Mouse (Mus musculus): ENCODE results near the gene Trmt13. TPM values are rescaled to one million over a fixed set of nuclear protein-coding genes. Genes with fewer than 3 reads are reported as not detected.

The Trmt13 gene
- polyA plus RNA-seq, 1 experiment from 2014 or later, result 15.9 TPM

- no peaks in the 10 kb centered on the region for H3K9me3 ChIP-seq (replicated peaks; ENCODE audit: low read length)
- H3K36me3 ChIP-seq (ENCODE audit: insufficient read depth, low read length), result peaks cover 13% of the 10 kb centered on the region; the same call in 1 of the 2 replicates
- H3K4me3 ChIP-seq (replicated peaks; ENCODE audit: low read depth, low read length), result no peak overlapping the region
- TF ChIP-seq CTCF (IDR thresholded peaks at IDR 0.05; ENCODE audit: low read depth), result no peak
- H3K27me3 ChIP-seq (ENCODE audit: insufficient read depth, low read length), result no peaks in the 10 kb centered on the region
- DNase-seq (ENCODE audit: low spot score) (no peak), ATAC-seq (replicated peaks; ENCODE audit: low FRiP score, low read depth) (no peak)
- H3K9ac ChIP-seq (ENCODE audit: low read depth, low read length), result no peak overlapping the region
- WGBS, result 85% methylated on average over 6 of the region's 6 CpGs
- H3K27ac ChIP-seq, result no peak overlapping the region
- H3K4me2 ChIP-seq (ENCODE audit: low read length), result no peak overlapping the region
- H3K4me1 ChIP-seq (replicated peaks; ENCODE audit: insufficient read depth, low read length), result no peaks in the 10 kb centered on the region
These were observed 4.5 kb upstream of the Trmt13 start for GRCm38 (mm10) chr3:116618855-116619254.

DNA sequence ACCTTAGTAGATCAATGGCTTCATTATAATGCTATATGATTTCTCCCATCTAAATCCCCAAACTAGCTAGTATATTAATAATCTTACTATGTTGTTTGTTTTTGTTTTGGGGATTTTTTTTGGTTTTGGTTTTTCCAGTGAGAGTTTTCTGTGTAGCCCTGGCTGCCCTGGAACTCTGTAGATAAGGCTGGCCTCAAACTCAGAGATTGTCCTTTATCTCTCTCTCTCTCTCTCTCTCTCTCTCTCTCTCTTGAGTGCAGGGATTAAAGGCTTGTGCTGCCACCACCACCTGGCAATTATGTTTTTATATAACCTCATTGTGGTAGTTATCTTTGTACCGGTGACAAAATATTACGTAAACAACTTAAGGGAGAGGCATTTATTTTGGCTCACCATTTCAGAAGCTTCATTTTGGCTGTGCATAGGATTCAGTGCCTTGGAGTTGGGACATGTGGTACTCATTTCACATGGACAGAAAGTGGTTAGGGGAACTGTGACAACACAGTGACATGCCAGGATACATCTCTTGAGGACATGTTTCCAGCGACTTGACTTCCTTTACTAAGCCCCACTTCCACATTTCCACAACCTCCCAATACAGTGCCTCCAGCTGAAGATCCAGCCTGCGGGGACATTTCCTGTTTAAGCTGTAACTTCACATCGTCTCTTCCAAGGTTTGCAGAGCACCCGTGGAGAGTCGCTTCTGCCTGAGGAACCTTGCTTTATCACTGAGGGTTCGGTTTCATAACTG lies 1.1 kb upstream of the Trmt13 start:
- H3K27me3 ChIP-seq (ENCODE audit: insufficient read depth, low read length), result no peaks in the 10 kb centered on the region
- H3K4me3 ChIP-seq (replicated peaks; ENCODE audit: low read depth, low read length), result no peak overlapping the region
- no peak overlapping the region for H3K4me2 ChIP-seq (ENCODE audit: low read length)
- H3K27ac ChIP-seq, result no peak overlapping the region
- no peak for ATAC-seq (replicated peaks; ENCODE audit: low FRiP score, low read depth)
- peaks cover 13% of the 10 kb centered on the region; the same call in 1 of the 2 replicates for H3K36me3 ChIP-seq (ENCODE audit: insufficient read depth, low read length)
- 88% methylated on average over 8 of the region's 8 CpGs for WGBS
- H3K9ac ChIP-seq (ENCODE audit: low read depth, low read length), result no peak overlapping the region
- no peak for DNase-seq (ENCODE audit: low spot score)
- no peak for TF ChIP-seq CTCF (IDR thresholded peaks at IDR 0.05; ENCODE audit: low read depth)
- H3K9me3 ChIP-seq (replicated peaks; ENCODE audit: low read length), result no peaks in the 10 kb centered on the region
- H3K4me1 ChIP-seq (replicated peaks; ENCODE audit: insufficient read depth, low read length), result no peaks in the 10 kb centered on the region

GRCm38 (mm10) chr3:116604570-116604969 lies 9.8 kb downstream of the Trmt13 start:
- Histone ChIP-seq H3K4me2 (ENCODE audit: low read length) (no peak overlapping the region), H3K27me3 (ENCODE audit: insufficient read depth, low read length) (no peaks in the 10 kb centered on the region), H3K4me3 (replicated peaks; ENCODE audit: low read depth, low read length) (no peak overlapping the region), H3K4me1 (replicated peaks; ENCODE audit: insufficient read depth, low read length) (no peaks in the 10 kb centered on the region), H3K9ac (ENCODE audit: low read depth, low read length) (no peak overlapping the region), H3K9me3 (replicated peaks; ENCODE audit: low read length) (no peaks in the 10 kb centered on the region), H3K36me3 (ENCODE audit: insufficient read depth, low read length) (0 out of 2 replicates have a peak, but pooled peaks cover 4% of the 10 kb centered on the region), H3K27ac (no peak overlapping the region)
- DNase-seq (ENCODE audit: low spot score) (no peak), ATAC-seq (replicated peaks; ENCODE audit: low FRiP score, low read depth) (no peak)
- 59% methylated on average over 9 of the region's 9 CpGs for WGBS
- TF ChIP-seq CTCF (IDR thresholded peaks at IDR 0.05; ENCODE audit: low read depth), result no peak

GRCm38 (mm10) chr3:116601781-116602180 lies 12.6 kb downstream of the Trmt13 start:
- Histone ChIP-seq H3K9ac (ENCODE audit: low read depth, low read length) (no peak overlapping the region), H3K27me3 (ENCODE audit: insufficient read depth, low read length) (no peaks in the 10 kb centered on the region), H3K9me3 (replicated peaks; ENCODE audit: low read length) (no peaks in the 10 kb centered on the region), H3K36me3 (ENCODE audit: insufficient read depth, low read length) (no peaks in the 10 kb centered on the region), H3K27ac (no peak overlapping the region), H3K4me3 (replicated peaks; ENCODE audit: low read depth, low read length) (no peak overlapping the region), H3K4me2 (ENCODE audit: low read length) (no peak overlapping the region), H3K4me1 (replicated peaks; ENCODE audit: insufficient read depth, low read length) (no peaks in the 10 kb centered on the region)
- 89% methylated on average over 5 of the region's 5 CpGs for WGBS
- ATAC-seq (replicated peaks; ENCODE audit: low FRiP score, low read depth) (no peak), DNase-seq (ENCODE audit: low spot score) (no peak)
- no peak for TF ChIP-seq CTCF (IDR thresholded peaks at IDR 0.05; ENCODE audit: low read depth)

- 77% methylated on average over 5 of the region's 5 CpGs for WGBS
These were observed 13.4 kb downstream of the Trmt13 start for GRCm38 (mm10) chr3:116601005-116601404.

DNA sequence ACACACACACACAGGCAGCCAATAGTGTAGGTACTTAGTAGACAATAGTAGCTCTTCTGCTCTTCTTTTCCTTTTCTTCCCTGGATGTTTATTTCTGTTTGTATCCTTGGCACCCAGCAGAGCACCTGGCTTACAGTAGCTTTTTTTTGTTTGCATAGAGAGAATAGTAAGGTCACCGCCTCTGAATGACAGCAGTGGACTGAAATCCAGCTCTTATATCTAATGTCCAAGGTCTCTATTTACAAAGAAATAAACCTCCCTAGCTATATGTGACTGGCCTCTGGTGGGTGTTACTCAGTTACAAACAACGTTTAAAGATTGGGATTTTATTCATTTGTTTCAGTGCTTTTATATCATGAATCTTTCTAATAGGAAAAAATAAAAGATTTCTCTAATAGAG lies 14.7 kb downstream of the Trmt13 start:
- no peak for TF ChIP-seq CTCF (IDR thresholded peaks at IDR 0.05; ENCODE audit: low read depth)
- H3K4me3 ChIP-seq (replicated peaks; ENCODE audit: low read depth, low read length), result no peak overlapping the region
- no peaks in the 10 kb centered on the region for H3K27me3 ChIP-seq (ENCODE audit: insufficient read depth, low read length)
- H3K9me3 ChIP-seq (replicated peaks; ENCODE audit: low read length), result no peaks in the 10 kb centered on the region
- H3K9ac ChIP-seq (ENCODE audit: low read depth, low read length), result no peak overlapping the region
- H3K36me3 ChIP-seq (ENCODE audit: insufficient read depth, low read length), result no peaks in the 10 kb centered on the region
- DNase-seq (ENCODE audit: low spot score), result no peak
- H3K27ac ChIP-seq, result no peak overlapping the region
- ATAC-seq (replicated peaks; ENCODE audit: low FRiP score, low read depth), result no peak
- WGBS, result 75% methylated on average over 2 of the region's 2 CpGs
- no peak overlapping the region for H3K4me2 ChIP-seq (ENCODE audit: low read length)
- no peaks in the 10 kb centered on the region for H3K4me1 ChIP-seq (replicated peaks; ENCODE audit: insufficient read depth, low read length)

More at GRCm38 (mm10) chr3:116601005-116601404, 13.4 kb downstream of the Trmt13 start:
- no peak for TF ChIP-seq CTCF (IDR thresholded peaks at IDR 0.05; ENCODE audit: low read depth)
- H3K36me3 ChIP-seq (ENCODE audit: insufficient read depth, low read length), result no peaks in the 10 kb centered on the region
- H3K4me2 ChIP-seq (ENCODE audit: low read length), result no peak overlapping the region
- no peak for DNase-seq (ENCODE audit: low spot score)
- no peaks in the 10 kb centered on the region for H3K9me3 ChIP-seq (replicated peaks; ENCODE audit: low read length)
- no peak for ATAC-seq (replicated peaks; ENCODE audit: low FRiP score, low read depth)
- no peak overlapping the region for H3K4me3 ChIP-seq (replicated peaks; ENCODE audit: low read depth, low read length)
- no peak overlapping the region for H3K9ac ChIP-seq (ENCODE audit: low read depth, low read length)
- no peaks in the 10 kb centered on the region for H3K27me3 ChIP-seq (ENCODE audit: insufficient read depth, low read length)
- no peaks in the 10 kb centered on the region for H3K4me1 ChIP-seq (replicated peaks; ENCODE audit: insufficient read depth, low read length)
- H3K27ac ChIP-seq, result no peak overlapping the region

Data from kidney, postnatal 0 days (tissue).